Mouse (Mus musculus) intestine, embryonic 14.5 days (tissue): ENCODE measurements around the gene Olfr692. TPM values are rescaled to one million over a fixed set of nuclear protein-coding genes. Genes with fewer than 3 reads are reported as not detected.

Source experiments
- ATAC-seq: fragments of 200-750 bp; cut with Nextera tagmentation; replicated peaks from 2 replicates; pipeline ENCODE4 v1.8.0; 2017; ENCODE audit warnings: low read depth, moderate number of reproducible peaks, moderate TSS enrichment, moderate library complexity; ENCODE audit not compliant: low FRiP score, low TSS enrichment
- DNase-seq: peaks from one replicate; pipeline ENCODE4 v3.0.0-alpha.2; 2018; ENCODE audit warnings: low spot score
- H3K27ac ChIP-seq: fragments of 300-500 bp; sonication (generic); 2 replicates; pipeline ENCODE4 v1.5.1; 2014; ENCODE audit warnings: low read depth, mild to moderate bottlenecking, control low read depth
- H3K27me3 ChIP-seq: fragments of 300-500 bp; sonication (generic); replicated peaks from 2 replicates; pipeline ENCODE4 v1.6.1; 2014; ENCODE audit warnings: low read length, control low read depth; ENCODE audit not compliant: control insufficient read depth, insufficient read depth
- H3K36me3 ChIP-seq: fragments of 300-500 bp; sonication (generic); 2 replicates; pipeline ENCODE4 v1.6.1; 2014; ENCODE audit warnings: low read length, control low read depth; ENCODE audit not compliant: control insufficient read depth, insufficient read depth
- H3K4me1 ChIP-seq: fragments of 300-500 bp; sonication (generic); replicated peaks from 2 replicates; pipeline ENCODE4 v1.6.1; 2014; ENCODE audit warnings: low read length, control low read depth, mixed read lengths; ENCODE audit not compliant: control insufficient read depth, insufficient read depth
- H3K4me2 ChIP-seq: fragments of 300-500 bp; sonication (generic); 2 replicates; pipeline ENCODE4 v1.6.1; 2014; ENCODE audit warnings: low read length
- H3K4me3 ChIP-seq: fragments of 300-500 bp; sonication (generic); 2 replicates; pipeline ENCODE4 v1.5.1; 2014; ENCODE audit warnings: low read depth, low read length, control low read depth, mixed read lengths
- H3K9ac ChIP-seq: fragments of 300-500 bp; sonication (generic); 2 replicates; pipeline ENCODE4 v1.6.1; 2014; ENCODE audit warnings: mild to moderate bottlenecking, low read length
- H3K9me3 ChIP-seq: fragments of 300-500 bp; sonication (generic); 2 replicates; pipeline ENCODE4 v1.6.1; 2016; ENCODE audit warnings: low read length, control low read depth; ENCODE audit not compliant: control insufficient read depth
- WGBS: fragments of 180-500 bp; shearing (Covaris S2); extraction: QIAGEN DNeasy Blood & Tissue Kit; methylation state at CpG from one replicate; pipeline ENCODE4 v1.1.7; 2014; 5-methylcytosine and 5-hydroxymethylcytosine counted together
- polyA plus RNA-seq: library from polyadenylated mRNA; unstranded; fragments of >200 nt; fragmentation: Nextera tagmentation; extraction: Ambion mirVana; gene quantifications from 2 replicates; pipeline ENCODE4 v1.2.1, GENCODE M21; 2014

The Olfr692 gene
- polyA plus RNA-seq, 1 experiment from 2014 or later, result not detected

DNA sequence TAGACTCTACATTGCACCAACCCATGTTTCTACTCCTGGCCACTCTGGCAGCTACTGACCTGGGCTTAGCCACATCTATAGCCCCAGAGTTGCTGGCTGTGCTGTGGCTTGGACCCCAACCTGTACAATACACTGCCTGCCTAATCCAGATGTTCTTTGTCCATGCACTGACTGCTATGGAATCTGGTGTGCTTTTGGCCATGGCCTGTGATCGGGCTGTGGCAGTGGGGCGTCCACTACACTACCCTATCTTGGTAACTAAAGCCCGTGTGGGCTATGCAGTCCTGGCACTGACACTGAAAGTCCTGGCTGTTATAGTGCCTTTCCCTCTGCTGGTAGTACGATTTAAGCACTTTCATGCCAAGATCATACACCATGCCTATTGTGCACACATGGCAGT lies 491 bp downstream of the Olfr692 start:
- DNase-seq, result no peak
- 97% methylated on average over 4 of the region's 4 CpGs for WGBS

DNA sequence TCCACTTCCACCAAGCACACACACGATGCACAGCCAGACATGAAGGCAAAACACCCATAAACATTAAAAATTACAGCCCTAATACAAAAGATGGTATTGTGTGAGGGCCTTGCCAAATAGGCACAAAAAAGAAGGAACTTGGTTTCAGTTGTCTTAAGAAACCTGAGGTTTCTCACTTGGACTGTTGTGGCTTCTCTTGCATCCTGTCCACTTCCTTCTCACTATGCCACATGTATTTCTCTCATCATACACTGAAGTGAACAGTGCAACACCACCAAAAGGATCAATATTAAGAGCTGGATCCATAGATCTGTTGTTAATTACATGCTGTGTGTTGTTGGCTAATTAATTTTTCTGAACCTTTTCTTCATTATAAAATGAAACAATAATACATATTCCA lies 4.9 kb downstream of the Olfr692 start:
- 86% methylated on average over 1 of the region's 1 CpGs for WGBS
- DNase-seq (no peak), ATAC-seq (no peak)
- Histone ChIP-seq H3K9me3 (no peaks in the 10 kb centered on the region), H3K27me3 (no peaks in the 10 kb centered on the region), H3K9ac (no peak overlapping the region), H3K4me1 (no peaks in the 10 kb centered on the region), H3K27ac (no peak overlapping the region), H3K4me2 (no peak overlapping the region), H3K36me3 (peaks cover 37% of the 10 kb centered on the region), H3K4me3 (no peak overlapping the region)

More for the DNA sequence above, 491 bp downstream of the Olfr692 start:
- Histone ChIP-seq H3K4me3 (no peak overlapping the region), H3K9me3 (no peaks in the 10 kb centered on the region), H3K9ac (no peak overlapping the region), H3K4me1 (no peaks in the 10 kb centered on the region), H3K36me3 (0 out of 2 replicates have a peak, but pooled peaks cover 2% of the 10 kb centered on the region), H3K27me3 (no peaks in the 10 kb centered on the region), H3K4me2 (no peak overlapping the region), H3K27ac (no peak overlapping the region)
- ATAC-seq, result no peak

DNA sequence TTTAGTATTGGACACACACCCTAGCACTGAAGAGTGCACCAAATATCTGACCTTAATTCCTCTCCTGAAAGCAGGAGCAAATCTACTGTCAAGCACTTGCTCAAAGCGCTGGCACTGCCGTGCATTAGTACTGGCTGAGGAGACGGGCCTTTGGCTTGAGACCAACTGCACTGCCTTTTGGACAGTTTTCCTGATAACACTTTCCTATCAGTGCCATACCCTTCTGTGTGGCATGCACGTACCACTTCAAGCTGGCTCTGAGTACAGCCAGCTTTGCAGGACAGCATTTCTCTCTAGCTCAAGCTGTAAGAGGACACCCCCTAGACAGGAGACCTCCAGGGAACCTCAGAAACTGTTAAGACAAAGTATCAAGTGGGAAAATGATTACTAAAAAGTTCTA lies 5.5 kb downstream of the Olfr692 start:
- 79% methylated on average over 4 of the region's 4 CpGs for WGBS
- no peaks in the 10 kb centered on the region for H3K27me3 ChIP-seq
- ATAC-seq, result no peak

DNA sequence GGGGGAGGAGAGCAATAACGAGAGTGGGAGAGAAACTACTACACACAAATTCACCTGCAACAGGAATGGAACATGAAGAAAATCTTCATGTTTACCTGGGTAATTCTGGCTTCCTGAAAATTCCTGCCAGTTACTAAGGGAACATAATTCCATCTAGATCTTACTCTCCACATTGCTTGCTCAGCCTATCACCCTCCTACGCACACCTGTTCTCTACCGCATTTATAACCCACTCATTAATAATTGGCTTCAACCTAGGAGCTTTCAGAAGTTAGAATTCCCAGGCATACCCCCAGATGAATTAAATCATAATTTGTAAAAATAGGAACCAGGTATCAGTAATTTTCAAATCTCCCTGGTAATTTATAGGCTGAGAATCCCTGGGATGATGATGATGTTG lies 5.9 kb downstream of the Olfr692 start:
- no peak overlapping the region for H3K27ac ChIP-seq
- no peak overlapping the region for H3K4me2 ChIP-seq
- no peak overlapping the region for H3K4me3 ChIP-seq
- ATAC-seq, result no peak
- DNase-seq, result no peak
- H3K36me3 ChIP-seq, result peaks cover 48% of the 10 kb centered on the region
- H3K27me3 ChIP-seq, result no peaks in the 10 kb centered on the region
- H3K9me3 ChIP-seq, result no peaks in the 10 kb centered on the region
- WGBS, result 92% methylated on average over 3 of the region's 3 CpGs
- H3K9ac ChIP-seq, result no peak overlapping the region
- no peaks in the 10 kb centered on the region for H3K4me1 ChIP-seq

More for the DNA sequence above, 5.5 kb downstream of the Olfr692 start:
- Histone ChIP-seq H3K4me1 (no peaks in the 10 kb centered on the region), H3K9ac (no peak overlapping the region), H3K36me3 (peaks cover 43% of the 10 kb centered on the region), H3K27ac (no peak overlapping the region), H3K4me3 (no peak overlapping the region), H3K4me2 (no peak overlapping the region), H3K9me3 (no peaks in the 10 kb centered on the region)
- no peak for DNase-seq

DNA sequence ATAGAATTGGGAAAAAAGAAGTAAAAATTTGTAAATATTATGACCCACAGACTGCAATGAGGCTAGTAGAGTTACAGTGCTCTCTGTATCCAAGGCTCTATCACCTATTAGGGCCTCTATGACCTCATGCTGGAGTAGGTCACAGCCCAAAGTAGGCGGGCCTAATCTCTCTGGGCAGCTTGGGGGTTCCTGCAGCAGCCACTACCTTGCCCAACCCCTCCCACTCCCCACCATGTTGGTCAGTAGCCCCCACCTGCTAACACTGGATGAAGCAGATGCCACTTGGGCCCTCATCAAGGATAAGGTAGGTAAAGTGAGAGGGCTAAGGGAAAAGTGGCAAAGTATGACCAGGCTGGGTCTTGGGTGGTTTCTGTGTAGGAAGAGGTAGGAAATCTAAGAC lies 6.8 kb downstream of the Olfr692 start, which contains the start of gene Gm5901:
Gene Gm5901, plus strand, starts transcription at position 173 of the 400 bp plus-strand sequence.
- WGBS, result 95% methylated on average over 1 of the region's 1 CpGs

DNA sequence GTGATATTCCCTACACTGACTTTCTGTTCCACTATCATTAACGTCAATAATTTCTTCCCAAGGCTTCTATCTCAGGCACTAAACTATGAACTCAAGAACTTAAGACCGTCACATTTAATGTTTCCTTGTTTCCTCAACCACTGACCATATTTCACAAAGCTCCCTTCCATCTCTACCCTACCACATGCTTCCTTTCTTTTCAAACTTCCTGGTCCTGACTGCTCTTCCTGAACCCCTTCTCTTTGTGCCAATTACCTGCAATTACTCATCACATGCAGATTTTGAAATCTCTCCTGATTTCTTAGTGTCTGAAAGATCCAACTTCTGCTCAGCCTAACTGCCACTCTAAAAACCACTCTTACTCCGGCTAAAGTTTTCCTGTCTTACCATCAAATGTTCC lies 12.3 kb downstream of the Olfr692 start:
- H3K36me3 ChIP-seq, result peaks cover 98% of the 10 kb centered on the region
- H3K9ac ChIP-seq, result no peak overlapping the region
- H3K9me3 ChIP-seq, result no peaks in the 10 kb centered on the region

More for the DNA sequence above, 6.8 kb downstream of the Olfr692 start, which contains the start of gene Gm5901:
- Histone ChIP-seq H3K4me2 (no peak within 1 kb of the TSS), H3K9me3 (no peaks in the 10 kb centered on the region), H3K36me3 (peaks cover 57% of the 10 kb centered on the region), H3K9ac (no peak within 1 kb of the TSS), H3K27me3 (no peaks in the 10 kb centered on the region), H3K27ac (no peak within 1 kb of the TSS), H3K4me1 (no peaks in the 10 kb centered on the region), H3K4me3 (no peak within 1 kb of the TSS)
- ATAC-seq, result no peak
- DNase-seq, result no peak

DNA sequence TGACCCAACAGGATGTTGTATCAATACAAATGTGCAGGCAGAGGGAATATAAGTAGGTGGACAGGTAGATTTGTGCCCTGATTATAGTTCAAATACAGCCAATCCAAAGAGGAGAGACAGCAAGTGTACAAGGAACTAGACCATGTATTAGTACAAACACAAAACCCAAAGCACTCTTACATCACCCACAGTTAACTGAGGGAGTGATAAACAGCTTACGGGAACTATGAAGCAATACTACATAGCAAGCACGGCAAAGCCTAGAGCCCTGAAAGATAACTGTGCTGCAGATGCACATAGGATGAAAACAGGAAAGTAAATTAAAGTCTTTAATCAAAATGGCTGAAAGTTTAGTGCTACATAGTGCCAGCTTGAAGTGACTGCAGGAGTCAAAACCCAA lies 19.7 kb downstream of the Olfr692 start:
- Histone ChIP-seq H3K9ac (no peak overlapping the region), H3K36me3 (peaks cover 84% of the 10 kb centered on the region)

More for the DNA sequence above, 12.3 kb downstream of the Olfr692 start:
- Histone ChIP-seq H3K4me2 (no peak overlapping the region), H3K4me3 (no peak overlapping the region), H3K4me1 (no peaks in the 10 kb centered on the region), H3K27me3 (no peaks in the 10 kb centered on the region), H3K27ac (no peak overlapping the region)
- WGBS, result 92% methylated on average over 3 of the region's 3 CpGs
- DNase-seq (no peak), ATAC-seq (no peak)

DNA sequence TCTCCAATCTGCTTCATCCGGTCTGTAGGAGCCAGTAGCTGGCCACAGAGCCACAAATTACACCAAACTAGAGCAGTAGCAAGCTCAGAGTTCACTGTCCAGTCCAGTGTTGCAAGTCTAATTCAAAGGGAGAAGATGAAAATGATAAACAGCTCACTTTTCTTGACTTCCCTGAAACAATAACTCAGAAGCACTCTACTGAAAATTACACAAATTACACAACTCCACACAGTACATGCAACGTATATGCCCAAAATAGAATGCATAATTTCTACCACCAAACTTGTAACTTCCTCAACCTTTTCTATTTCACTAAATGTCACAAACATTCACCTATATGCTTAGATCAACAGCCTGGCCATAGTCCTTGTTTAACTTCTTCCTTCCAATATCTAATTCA lies 22.2 kb downstream of the Olfr692 start:
- Histone ChIP-seq H3K27me3 (no peaks in the 10 kb centered on the region), H3K4me2 (no peak overlapping the region), H3K4me3 (no peak overlapping the region), H3K27ac (no peak overlapping the region), H3K36me3 (peaks cover 59% of the 10 kb centered on the region), H3K4me1 (no peaks in the 10 kb centered on the region), H3K9me3 (no peaks in the 10 kb centered on the region), H3K9ac (no peak overlapping the region)
- no peak for ATAC-seq
- no peak for DNase-seq
- 98% methylated on average over 2 of the region's 2 CpGs for WGBS

More for the DNA sequence above, 19.7 kb downstream of the Olfr692 start:
- Histone ChIP-seq H3K9me3 (no peaks in the 10 kb centered on the region), H3K4me2 (no peak overlapping the region), H3K27me3 (no peaks in the 10 kb centered on the region), H3K4me3 (no peak overlapping the region), H3K27ac (no peak overlapping the region), H3K4me1 (no peaks in the 10 kb centered on the region)
- no peak for DNase-seq
- WGBS, result 97% methylated on average over 2 of the region's 2 CpGs
- no peak for ATAC-seq

DNA sequence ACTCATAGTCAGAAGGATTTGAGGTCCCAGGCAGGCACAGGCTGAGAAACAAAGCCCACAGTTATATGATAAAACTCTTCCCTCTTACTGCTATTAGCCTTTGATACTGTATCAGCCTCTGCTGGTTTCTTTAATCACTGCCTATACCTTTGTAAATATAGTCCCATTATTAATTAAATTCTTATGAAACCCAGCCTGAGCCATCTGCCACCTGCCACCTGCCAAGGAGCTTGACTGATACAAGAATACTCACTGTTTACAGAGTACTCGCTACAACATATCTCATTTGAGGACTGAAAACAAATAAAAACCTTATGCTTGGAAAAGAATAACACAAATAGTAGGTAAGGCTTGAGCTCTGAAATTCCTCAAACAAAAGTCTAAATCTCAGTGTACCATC lies 26.6 kb downstream of the Olfr692 start:
- ATAC-seq, result no peak
- WGBS, result 72% methylated on average over 1 of the region's 1 CpGs
- H3K36me3 ChIP-seq, result peaks cover 16% of the 10 kb centered on the region

More for the DNA sequence above, 26.6 kb downstream of the Olfr692 start:
- no peaks in the 10 kb centered on the region for H3K9me3 ChIP-seq
- H3K4me2 ChIP-seq, result no peak overlapping the region
- H3K9ac ChIP-seq, result no peak overlapping the region
- peaks cover 6% of the 10 kb centered on the region; the same call in 1 of the 2 replicates for H3K4me1 ChIP-seq
- no peak overlapping the region for H3K4me3 ChIP-seq
- no peaks in the 10 kb centered on the region for H3K27me3 ChIP-seq
- no peak overlapping the region for H3K27ac ChIP-seq
- no peak for DNase-seq
